In genomic region chr15:84372801-84373200, GRCm38 (mm10) we compare ENCODE assay signal across 15 mouse cellular contexts.
"Had no signal": no experiment of that assay in that cellular context is flagged by ENCODE, and none has a peak within 500 bp of the region (broad histone marks: within the 10 kb centered on the region; RNA-seq: fewer than 3 reads in every experiment).

No protein-coding gene starts in this region.

- H3K4me1 ChIP-seq: kidney, embryonic 15.5 days; limb, embryonic 13.5 days; megakaryocyte, embryonic 14.5 days; midbrain, embryonic 15.5 days had no signal

- H3K4me2 ChIP-seq: kidney, embryonic 15.5 days; limb, embryonic 13.5 days; liver, embryonic 11.5 days; lung, embryonic 14.5 days; midbrain, embryonic 11.5 days; midbrain, embryonic 15.5 days; neural tube, embryonic 13.5 days had no signal

- H3K27me3 ChIP-seq: kidney, embryonic 15.5 days; limb, embryonic 13.5 days; midbrain, embryonic 15.5 days; neural tube, embryonic 13.5 days had no signal

- H3K27ac ChIP-seq: kidney, embryonic 15.5 days; limb, embryonic 13.5 days; macrophage; midbrain, embryonic 15.5 days; neural tube, embryonic 13.5 days had no signal

- H3K9ac ChIP-seq: kidney, embryonic 15.5 days; limb, embryonic 13.5 days; lung, embryonic 14.5 days; midbrain, embryonic 15.5 days; neural tube, embryonic 13.5 days had no signal

- H3K36me3 ChIP-seq: kidney, embryonic 15.5 days; midbrain, embryonic 15.5 days; neural tube, embryonic 13.5 days had no signal

- ATAC-seq: midbrain, embryonic 15.5 days had no signal

- DNase-seq: kidney, adult 2 months; kidney, postnatal 14 days; left cerebral cortex, postnatal 4 days; lung, embryonic 14.5 days; lung, postnatal 10 days; retina, postnatal 1 day; thymus, postnatal 36 days had no signal

- H3K4me3 ChIP-seq: kidney, embryonic 15.5 days; limb, embryonic 13.5 days; megakaryocyte, embryonic 14.5 days; midbrain, embryonic 15.5 days; neural tube, embryonic 13.5 days had no signal
